Mouse (Mus musculus) embryonic fibroblast, embryonic 13.5 days (primary cell): ENCODE results near the gene 1700020L24Rik.

Source experiments
- CTCF ChIP-seq: IDR thresholded peaks from 2 replicates; pipeline ENCODE4 v1.5.1; 2011; ENCODE audit warnings: mild to moderate bottlenecking, control low read depth, low read length, moderate library complexity, borderline replicate concordance; ENCODE audit not compliant: insufficient read depth
- POLR2A ChIP-seq: IDR thresholded peaks from 2 replicates; pipeline ENCODE4 v1.6.1; 2011; ENCODE audit warnings: low read depth, mild to moderate bottlenecking, control low read depth, low read length, moderate library complexity

- TF ChIP-seq CTCF (no peak), POLR2A (no peak)
Measured at GRCm38 (mm10) chr11:83448927-83449236, 11.4 kb downstream of the 1700020L24Rik start.
